Comparison of ENCODE assay signal across 47 mouse cellular contexts in the genomic region with DNA sequence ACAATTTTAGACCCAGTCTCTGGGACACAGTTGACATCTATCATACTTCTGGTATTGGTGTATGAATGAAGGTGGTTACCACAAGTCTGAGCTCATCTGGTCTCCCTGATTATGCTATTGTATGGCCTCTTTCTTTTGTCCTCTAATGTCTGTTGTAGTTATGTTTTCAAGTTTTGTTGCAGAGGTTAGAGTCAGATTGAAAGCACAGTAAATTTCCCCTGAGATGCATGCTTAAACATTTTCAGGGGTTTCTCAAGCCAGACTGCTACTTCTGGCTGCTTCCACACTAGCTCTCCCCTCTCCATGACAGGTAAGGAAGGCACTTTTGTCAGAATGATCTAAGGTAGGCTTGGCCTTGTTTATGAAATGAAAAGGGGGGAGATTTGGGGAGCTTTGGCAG. TPM values are rescaled to one million over a fixed set of nuclear protein-coding genes. Genes with fewer than 3 reads are reported as not detected.
"Had no signal": no experiment of that assay in that cellular context is flagged by ENCODE, and none has a peak within 500 bp of the region (broad histone marks: within the 10 kb centered on the region; RNA-seq: fewer than 3 reads in every experiment).

No protein-coding gene starts in this region.

- H3K27ac ChIP-seq: limb, embryonic 10.5 days; limb, embryonic 12.5 days; limb, embryonic 13.5 days; limb, embryonic 15.5 days; liver, embryonic 12.5 days; liver, embryonic 13.5 days; liver, embryonic 14.5 days; liver, embryonic 15.5 days; lung, embryonic 15.5 days; macrophage; midbrain, embryonic 10.5 days; midbrain, embryonic 12.5 days; midbrain, embryonic 13.5 days; midbrain, embryonic 15.5 days; neural tube, embryonic 12.5 days had no signal

- H3K4me2 ChIP-seq: limb, embryonic 12.5 days; limb, embryonic 13.5 days; limb, embryonic 15.5 days; liver, embryonic 11.5 days; liver, embryonic 12.5 days; liver, embryonic 13.5 days; liver, embryonic 15.5 days; lung, embryonic 14.5 days; lung, embryonic 15.5 days; midbrain, embryonic 11.5 days; midbrain, embryonic 12.5 days; midbrain, embryonic 13.5 days; midbrain, embryonic 15.5 days; neural tube, embryonic 12.5 days had no signal

- DNase-seq: left cerebral cortex, postnatal 4 days; liver; liver, embryonic 13.5 days; liver, postnatal 0 days; lung, adult 18-20 months; lung, adult 2 months; lung, embryonic 14.5 days; lung, postnatal 10 days; lung, postnatal 14 days; lung, postnatal 36 days; lung, postnatal 4 days; midbrain, embryonic 14.5 days had no signal

- H3K36me3 ChIP-seq: limb, embryonic 10.5 days; limb, embryonic 12.5 days; limb, embryonic 13.5 days; limb, embryonic 15.5 days; liver, embryonic 12.5 days; liver, embryonic 13.5 days; liver, embryonic 15.5 days; lung, embryonic 15.5 days; midbrain, embryonic 10.5 days; midbrain, embryonic 12.5 days; midbrain, embryonic 13.5 days; midbrain, embryonic 15.5 days; neural tube, embryonic 12.5 days had no signal

- H3K4me1 ChIP-seq: limb, embryonic 10.5 days; limb, embryonic 12.5 days; limb, embryonic 13.5 days; limb, embryonic 15.5 days; liver, embryonic 12.5 days; liver, embryonic 13.5 days; liver, embryonic 15.5 days; lung, embryonic 15.5 days; megakaryocyte, embryonic 14.5 days; midbrain, embryonic 10.5 days; midbrain, embryonic 12.5 days; midbrain, embryonic 13.5 days; midbrain, embryonic 15.5 days; neural tube, embryonic 12.5 days had no signal

- H3K27me3 ChIP-seq: limb, embryonic 12.5 days; limb, embryonic 13.5 days; limb, embryonic 15.5 days; liver, embryonic 12.5 days; liver, embryonic 13.5 days; liver, embryonic 15.5 days; lung, embryonic 15.5 days; megakaryocyte, embryonic 14.5 days; midbrain, embryonic 12.5 days; midbrain, embryonic 13.5 days; midbrain, embryonic 15.5 days; neural tube, embryonic 12.5 days had no signal

- H3K4me3 ChIP-seq: limb, embryonic 10.5 days; limb, embryonic 12.5 days; limb, embryonic 13.5 days; limb, embryonic 15.5 days; liver, embryonic 12.5 days; liver, embryonic 13.5 days; liver, embryonic 15.5 days; lung, embryonic 15.5 days; megakaryocyte, embryonic 14.5 days; midbrain, embryonic 10.5 days; midbrain, embryonic 12.5 days; midbrain, embryonic 13.5 days; midbrain, embryonic 15.5 days; myocyte; neural tube, embryonic 12.5 days had no signal

- H3K9ac ChIP-seq: limb, embryonic 12.5 days; limb, embryonic 13.5 days; limb, embryonic 15.5 days; liver, embryonic 12.5 days; liver, embryonic 13.5 days; liver, embryonic 14.5 days; liver, embryonic 15.5 days; liver, postnatal 0 days; lung, embryonic 14.5 days; lung, embryonic 15.5 days; midbrain, embryonic 12.5 days; midbrain, embryonic 13.5 days; midbrain, embryonic 15.5 days; neural tube, embryonic 12.5 days had no signal

- H3K9me3 ChIP-seq: limb, embryonic 10.5 days; limb, embryonic 12.5 days; limb, embryonic 13.5 days; limb, embryonic 15.5 days; liver, embryonic 12.5 days; liver, embryonic 13.5 days; liver, embryonic 15.5 days; lung, embryonic 15.5 days; megakaryocyte, embryonic 14.5 days; midbrain, embryonic 10.5 days; midbrain, embryonic 12.5 days; midbrain, embryonic 13.5 days; midbrain, embryonic 15.5 days; neural tube, embryonic 12.5 days had no signal

RNA-seq across cellular contexts. Expression of a gene that starts 16.6 kb away (rescaled TPM):
- total RNA-seq: left cerebral cortex, postnatal 10 days; left cerebral cortex, postnatal 14 days; left cerebral cortex, postnatal 25 days; left cerebral cortex, postnatal 36 days; left cerebral cortex, postnatal 4 days; liver, adult 2 months; megakaryocyte progenitor cell, adult 5-6 weeks; megakaryocyte, adult 5-6 weeks; megakaryocyte-erythroid progenitor cell, adult 5-6 weeks; midbrain, postnatal 0 days; monocyte, adult 5-6 weeks had no signal
- polyA plus RNA-seq: limb, embryonic 10.5 days; limb, embryonic 11.5 days; limb, embryonic 12.5 days; limb, embryonic 13.5 days; limb, embryonic 14.5 days; limb, embryonic 15.5 days; liver, adult 2 months; liver, embryonic 11.5 days; liver, embryonic 12.5 days; liver, embryonic 13.5 days; liver, embryonic 14.5 days; liver, embryonic 15.5 days; liver, embryonic 16.5 days; liver, postnatal 0 days; lung, adult 2 months; lung, embryonic 14.5 days; lung, embryonic 15.5 days; lung, embryonic 16.5 days; lung, postnatal 0 days; macrophage; midbrain, embryonic 10.5 days; midbrain, embryonic 11.5 days; midbrain, embryonic 12.5 days; midbrain, embryonic 13.5 days; midbrain, embryonic 14.5 days; midbrain, embryonic 15.5 days; midbrain, embryonic 16.5 days; midbrain, postnatal 0 days; myocyte; neural tube, embryonic 11.5 days; neural tube, embryonic 12.5 days had no signal

RNA-seq across cellular contexts. Expression of a gene that starts 50.0 kb away (rescaled TPM):
- total RNA-seq: left cerebral cortex, postnatal 4 days; liver, adult 2 months; megakaryocyte progenitor cell, adult 5-6 weeks; megakaryocyte, adult 5-6 weeks; megakaryocyte-erythroid progenitor cell, adult 5-6 weeks; midbrain, postnatal 0 days; monocyte, adult 5-6 weeks had no signal
- polyA plus RNA-seq: limb, embryonic 10.5 days; limb, embryonic 11.5 days; limb, embryonic 12.5 days; limb, embryonic 13.5 days; limb, embryonic 15.5 days; liver, adult 2 months; liver, embryonic 11.5 days; liver, embryonic 12.5 days; liver, embryonic 13.5 days; liver, embryonic 14.5 days; liver, embryonic 15.5 days; liver, embryonic 16.5 days; liver, postnatal 0 days; lung, embryonic 14.5 days; lung, embryonic 15.5 days; lung, embryonic 16.5 days; lung, postnatal 0 days; macrophage; midbrain, embryonic 10.5 days; midbrain, embryonic 11.5 days; midbrain, embryonic 12.5 days; midbrain, embryonic 13.5 days; midbrain, embryonic 14.5 days; midbrain, embryonic 16.5 days; midbrain, postnatal 0 days; myocyte; neural tube, embryonic 11.5 days; neural tube, embryonic 12.5 days had no signal
